ENCODE assay signal across 8 mouse cellular contexts in genomic region chr10:81082168-81082960, GRCm38 (mm10). TPM values are rescaled to one million over a fixed set of nuclear protein-coding genes. Genes with fewer than 3 reads are reported as not detected.
DNase-seq lines count a peak whose midpoint lies in the region; ATAC-seq and TF ChIP-seq lines count a peak whose summit lies in the region.

No protein-coding gene starts in this region.

- H3K27ac ChIP-seq in ES-Bruce4 (ENCODE audit: insufficient read depth, low read length), result peak overlapping the region; percentile 36
- H3K27ac ChIP-seq in forebrain, embryonic 10.5 days, result no peak overlapping the region
- H3K27ac ChIP-seq in liver, embryonic 16.5 days (ENCODE audit: low read length), result no peak overlapping the region
- no peak overlapping the region for H3K27ac ChIP-seq in neural tube, embryonic 14.5 days (ENCODE audit: low read depth, low read length)

- no peaks in the 10 kb centered on the region for H3K9me3 ChIP-seq in ES-Bruce4 (replicated peaks; ENCODE audit: control insufficient read depth, insufficient read depth, low read length, poor library complexity, severe bottlenecking)
- peaks cover 3% of the 10 kb centered on the region; the same call in 1 of the 2 replicates for H3K9me3 ChIP-seq in forebrain, embryonic 10.5 days
- H3K9me3 ChIP-seq in liver, embryonic 16.5 days (replicated peaks; ENCODE audit: control insufficient read depth, low read length), result 0 out of 2 replicates have a peak, but pooled peaks cover 2% of the 10 kb centered on the region
- H3K9me3 ChIP-seq in neural tube, embryonic 14.5 days (ENCODE audit: control insufficient read depth, low read length), result no peaks in the 10 kb centered on the region

- H3K9ac ChIP-seq in ES-Bruce4 (ENCODE audit: low read depth, poor library complexity, severe bottlenecking), result no peak overlapping the region
- no peak overlapping the region for H3K9ac ChIP-seq in liver, embryonic 16.5 days (ENCODE audit: low read depth, low read length)
- H3K9ac ChIP-seq in neural tube, embryonic 14.5 days (replicated peaks; ENCODE audit: low read depth, low read length), result no peak overlapping the region

- ATAC-seq in liver, embryonic 16.5 days (ENCODE audit: low read depth), result peak; percentile 36
- ATAC-seq in neural tube, embryonic 14.5 days (ENCODE audit: low read depth), result peak; percentile 33; the same call in 1 of the 2 replicates

- peak; percentile 78 for TF ChIP-seq CTCF in ES-Bruce4 (IDR thresholded peaks at IDR 0.05; ENCODE audit: low read depth, low read length)

- no peak for TF ChIP-seq POLR2A in ES-Bruce4 (IDR thresholded peaks at IDR 0.05; ENCODE audit: insufficient read depth, low read length)

- DNase-seq in c-Kit-negative CD71-positive TER-119-positive erythroid progenitor cells, embryonic 14.5 days (ENCODE audit: low read depth, low spot score), result peak; percentile 54
- peak; percentile 57 for DNase-seq in forebrain, embryonic 10.5 days (ENCODE audit: extremely low spot score, low spot score)
- peak; percentile 72 to 85 for DNase-seq in heart, postnatal 10 days
- DNase-seq in kidney, postnatal 36 days, result peak; percentile 72 to 87
- peak; percentile 30 to 37 for DNase-seq in thymus, adult 18-20 months

- peaks cover 8% of the 10 kb centered on the region for H3K36me3 ChIP-seq in ES-Bruce4 (ENCODE audit: control insufficient read depth, insufficient read depth, low read length, poor library complexity, severe bottlenecking)
- peaks cover 63% of the 10 kb centered on the region for H3K36me3 ChIP-seq in forebrain, embryonic 10.5 days (replicated peaks)
- H3K36me3 ChIP-seq in liver, embryonic 16.5 days (ENCODE audit: control insufficient read depth, insufficient read depth), result peaks cover 9% of the 10 kb centered on the region
- peaks cover 36% of the 10 kb centered on the region for H3K36me3 ChIP-seq in neural tube, embryonic 14.5 days (ENCODE audit: control insufficient read depth, insufficient read depth, low read length)

- H3K27me3 ChIP-seq in ES-Bruce4 (ENCODE audit: control insufficient read depth, insufficient read depth, low read length, poor library complexity, severe bottlenecking), result no peaks in the 10 kb centered on the region
- H3K27me3 ChIP-seq in forebrain, embryonic 10.5 days (ENCODE audit: poor library complexity, severe bottlenecking), result no peaks in the 10 kb centered on the region
- no peaks in the 10 kb centered on the region for H3K27me3 ChIP-seq in liver, embryonic 16.5 days (ENCODE audit: control insufficient read depth, insufficient read depth, low read depth, low read length)
- H3K27me3 ChIP-seq in neural tube, embryonic 14.5 days (ENCODE audit: control insufficient read depth, insufficient read depth, low read length), result no peaks in the 10 kb centered on the region

- no peaks in the 10 kb centered on the region for H3K4me1 ChIP-seq in ES-Bruce4 (ENCODE audit: control insufficient read depth, insufficient read depth, low read length)
- H3K4me1 ChIP-seq in forebrain, embryonic 10.5 days, result no peaks in the 10 kb centered on the region
- peaks cover 3% of the 10 kb centered on the region; the same call in 1 of the 2 replicates for H3K4me1 ChIP-seq in liver, embryonic 16.5 days (ENCODE audit: control insufficient read depth, low read depth, low read length)
- no peaks in the 10 kb centered on the region for H3K4me1 ChIP-seq in neural tube, embryonic 14.5 days (ENCODE audit: control insufficient read depth, insufficient read depth, low read length)

- no peak overlapping the region for H3K4me2 ChIP-seq in liver, embryonic 16.5 days (ENCODE audit: low read depth, low read length)
- no peak overlapping the region for H3K4me2 ChIP-seq in neural tube, embryonic 14.5 days (ENCODE audit: low read depth, low read length)

- intact Hi-C loops in heart, postnatal 10 days (cut with DNase I), result loop anchor here (2.0 kb wide), 2 partner anchors 66 to 82 kb away; no protein-coding TSS in a partner anchor

- TF ChIP-seq EP300 in ES-Bruce4 (IDR thresholded peaks at IDR 0.05; ENCODE audit: insufficient read depth, low read depth, low read length), result peak; percentile 65; the same call in 1 of the 2 replicates

- H3K4me3 ChIP-seq in ES-Bruce4 (ENCODE audit: low read depth, low read length), result no peak overlapping the region
- H3K4me3 ChIP-seq in forebrain, embryonic 10.5 days, result no peak overlapping the region
- no peak overlapping the region for H3K4me3 ChIP-seq in liver, embryonic 16.5 days (ENCODE audit: low read depth, low read length)
- H3K4me3 ChIP-seq in neural tube, embryonic 14.5 days (ENCODE audit: low read depth, low read length), result no peak overlapping the region

- WGBS in forebrain, embryonic 10.5 days, result 89% methylated on average over 7 of the region's 7 CpGs
- 48% methylated on average over 7 of the region's 7 CpGs for WGBS in liver, embryonic 16.5 days (ENCODE audit: insufficient replicate concordance)
- 85% methylated on average over 7 of the region's 7 CpGs for WGBS in neural tube, embryonic 14.5 days

RNA-seq across cellular contexts. Expression of gene Thop1, which starts 12.5 kb away (rescaled TPM):
- 77.4 and 81.3 TPM in 2 replicates for polyA plus RNA-seq in ES-Bruce4 (2011; ENCODE audit: insufficient read depth, insufficient read length, low read depth, missing spikeins)
- polyA plus RNA-seq in forebrain, embryonic 10.5 days (2016; fragmentation: Nextera tagmentation; extraction: Ambion mirVana), result 106 and 114 TPM in 2 replicates
- total RNA-seq in heart, postnatal 10 days (2021), result 10 to 100 TPM; 11.5 to 14.9 TPM
- 15.5 and 16.6 TPM in 2 replicates for polyA plus RNA-seq in liver, embryonic 16.5 days (2015; fragmentation: Nextera tagmentation; extraction: Ambion mirVana)
- polyA plus RNA-seq in neural tube, embryonic 14.5 days (2014; fragmentation: Nextera tagmentation; extraction: Ambion mirVana), result 33.3 and 36.8 TPM in 2 replicates

RNA-seq across cellular contexts. Expression of gene Creb3l3, which starts 16.3 kb away (rescaled TPM):
- 0.68 TPM in 1 of 2 replicates, not detected in the other for polyA plus RNA-seq in ES-Bruce4 (2011; ENCODE audit: insufficient read depth, insufficient read length, low read depth, missing spikeins)
- 0.14 and 0.22 TPM in 2 replicates for polyA plus RNA-seq in forebrain, embryonic 10.5 days (2016; fragmentation: Nextera tagmentation; extraction: Ambion mirVana)
- 1 to 10 TPM; 1.2 to 2.4 TPM for total RNA-seq in heart, postnatal 10 days (2021)
- 39.9 and 45.9 TPM in 2 replicates for polyA plus RNA-seq in liver, embryonic 16.5 days (2015; fragmentation: Nextera tagmentation; extraction: Ambion mirVana)
- 0.15 and 0.61 TPM in 2 replicates for polyA plus RNA-seq in neural tube, embryonic 14.5 days (2014; fragmentation: Nextera tagmentation; extraction: Ambion mirVana)

RNA-seq across cellular contexts. Expression of gene Sgta, which starts 22.4 kb away (rescaled TPM):
- polyA plus RNA-seq in ES-Bruce4 (2011; ENCODE audit: insufficient read depth, insufficient read length, low read depth, missing spikeins), result 107 and 110 TPM in 2 replicates
- polyA plus RNA-seq in forebrain, embryonic 10.5 days (2016; fragmentation: Nextera tagmentation; extraction: Ambion mirVana), result 285 and 286 TPM in 2 replicates
- total RNA-seq in heart, postnatal 10 days (2021), result 100 to 1,000 TPM; 103 to 106 TPM
- polyA plus RNA-seq in liver, embryonic 16.5 days (2015; fragmentation: Nextera tagmentation; extraction: Ambion mirVana), result 55.3 and 57.3 TPM in 2 replicates
- 264 and 279 TPM in 2 replicates for polyA plus RNA-seq in neural tube, embryonic 14.5 days (2014; fragmentation: Nextera tagmentation; extraction: Ambion mirVana)

RNA-seq across cellular contexts. Expression of gene Map2k2, which starts 23.4 kb away (rescaled TPM):
- polyA plus RNA-seq in ES-Bruce4 (2011; ENCODE audit: insufficient read depth, insufficient read length, low read depth, missing spikeins), result 46.3 and 53.0 TPM in 2 replicates
- polyA plus RNA-seq in forebrain, embryonic 10.5 days (2016; fragmentation: Nextera tagmentation; extraction: Ambion mirVana), result 186 and 206 TPM in 2 replicates
- total RNA-seq in heart, postnatal 10 days (2021), result 100 to 1,000 TPM; 129 to 131 TPM
- polyA plus RNA-seq in liver, embryonic 16.5 days (2015; fragmentation: Nextera tagmentation; extraction: Ambion mirVana), result 93.8 and 100 TPM in 2 replicates
- 219 and 228 TPM in 2 replicates for polyA plus RNA-seq in neural tube, embryonic 14.5 days (2014; fragmentation: Nextera tagmentation; extraction: Ambion mirVana)

RNA-seq across cellular contexts. Expression of gene Slc39a3, which starts 45.1 kb away (rescaled TPM):
- 2.8 and 4.5 TPM in 2 replicates for polyA plus RNA-seq in ES-Bruce4 (2011; ENCODE audit: insufficient read depth, insufficient read length, low read depth, missing spikeins)
- polyA plus RNA-seq in forebrain, embryonic 10.5 days (2016; fragmentation: Nextera tagmentation; extraction: Ambion mirVana), result 15.7 and 15.8 TPM in 2 replicates
- 10 to 100 TPM; 11.5 to 13.0 TPM for total RNA-seq in heart, postnatal 10 days (2021)
- 5.5 TPM in 2 replicates for polyA plus RNA-seq in liver, embryonic 16.5 days (2015; fragmentation: Nextera tagmentation; extraction: Ambion mirVana)
- 26.7 and 34.6 TPM in 2 replicates for polyA plus RNA-seq in neural tube, embryonic 14.5 days (2014; fragmentation: Nextera tagmentation; extraction: Ambion mirVana)

Comparison
In these comparisons a context has a peak if more than half of its experiments do, and no peak if none do; other contexts are left out.
1. RNA of gene Creb3l3, which starts 16.3 kb away (polyA plus RNA-seq): 39.9 to 45.9 TPM in liver, embryonic 16.5 days; 0.68 TPM in ES-Bruce4, 0.15 to 0.61 TPM in neural tube, embryonic 14.5 days and 0.14 to 0.22 TPM in forebrain, embryonic 10.5 days; every median in the first group is over 10 times any median in the second.
2. Peak in every context shown above with its lines, with median percentiles within 50 percentile points of each other: DNase-seq.